Mouse (Mus musculus) neural tube, embryonic 10.5 days (tissue): ENCODE data around the gene Cfap77.

Experiments
- DNase-seq: peaks from one replicate; pipeline ENCODE4 v3.0.0-alpha.2; 2017; ENCODE audit warnings: low spot score; ENCODE audit errors: extremely low spot score

Cfap77 gene

GRCm38 (mm10) chr2:28907691-28908388, 147.0 kb downstream of the Cfap77 start:
- DNase-seq = no peak

GRCm38 (mm10) chr2:28905561-28905960, 149.3 kb downstream of the Cfap77 start:
- peak; percentile 24 for DNase-seq

GRCm38 (mm10) chr2:28904786-28905185, 150.1 kb downstream of the Cfap77 start:
- DNase-seq = no peak

- no peak for DNase-seq
These were observed 151.0 kb downstream of the Cfap77 start for GRCm38 (mm10) chr2:28903871-28904270.

GRCm38 (mm10) chr2:28902291-28902690, 152.6 kb downstream of the Cfap77 start:
- DNase-seq = no peak

- no peak for DNase-seq
These were observed 157.4 kb downstream of the Cfap77 start for GRCm38 (mm10) chr2:28897340-28897899.

- DNase-seq = no peak
These were observed 159.0 kb downstream of the Cfap77 start for GRCm38 (mm10) chr2:28895876-28896275.

GRCm38 (mm10) chr2:28893526-28893925, 161.3 kb downstream of the Cfap77 start:
- no peak for DNase-seq

GRCm38 (mm10) chr2:28892796-28893195, 162.1 kb downstream of the Cfap77 start:
- DNase-seq = no peak

GRCm38 (mm10) chr2:28884914-28885313, 170.0 kb downstream of the Cfap77 start:
- no peak for DNase-seq

- no peak for DNase-seq
These were observed 171.9 kb downstream of the Cfap77 start for GRCm38 (mm10) chr2:28882826-28883485.

GRCm38 (mm10) chr2:28882047-28882446, 172.8 kb downstream of the Cfap77 start:
- DNase-seq = no peak

GRCm38 (mm10) chr2:28881275-28881674, 173.6 kb downstream of the Cfap77 start:
- no peak for DNase-seq
